Mouse (Mus musculus): ENCODE results near the gene Brd3os. TPM values are rescaled to one million over a fixed set of nuclear protein-coding genes. Genes with fewer than 3 reads are reported as not detected.

Gene Brd3os
- polyA plus RNA-seq, 1 experiment: 12.4 TPM

Other genes with a start within 250 kb of the Brd3os start
- 27.3 and 33.2 TPM in 2 replicates for gene Sardh, start 194.0 kb upstream of the Brd3os start, polyA plus RNA-seq (2012; rRNA removed)
- gene Vav2, start 15.3 kb upstream of the Brd3os start, polyA plus RNA-seq (2012; rRNA removed): 32.0 and 37.5 TPM in 2 replicates
- gene Brd3, start 65.3 kb downstream of the Brd3os start, polyA plus RNA-seq (2012; rRNA removed): 20.0 and 25.3 TPM in 2 replicates
- gene Wdr5, start 72.8 kb downstream of the Brd3os start, polyA plus RNA-seq (2012; rRNA removed): 22.5 and 23.1 TPM in 2 replicates
- gene Rxra, start 234.1 kb downstream of the Brd3os start, polyA plus RNA-seq (2012; rRNA removed): 80.6 and 82.3 TPM in 2 replicates

Data from gonadal fat pad, adult 2 months (tissue).